In the genomic region with DNA sequence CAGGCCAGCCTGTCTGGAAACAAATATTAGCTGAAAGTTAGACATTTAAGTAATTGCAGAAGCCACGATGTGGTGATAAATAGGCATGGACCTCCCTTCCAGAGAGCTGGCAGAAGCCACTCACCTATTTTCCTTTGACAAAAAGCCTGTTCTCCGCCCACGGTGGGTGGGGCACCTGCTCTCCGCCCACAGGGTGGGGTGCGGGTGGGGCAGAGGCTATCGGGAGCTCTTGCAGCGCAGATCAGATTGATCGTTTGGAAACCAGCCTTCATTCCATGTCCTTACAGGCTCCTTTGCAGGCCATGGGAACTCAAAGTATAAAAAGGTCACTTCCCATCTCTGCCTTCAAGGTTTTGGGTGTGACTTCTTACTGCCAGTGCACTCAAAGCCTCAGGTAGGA, we compare ENCODE assay signal across 11 mouse cellular contexts. TPM values are rescaled to one million over a fixed set of nuclear protein-coding genes. Genes with fewer than 3 reads are reported as not detected.
DNase-seq lines count a peak whose midpoint lies in the region; ATAC-seq and TF ChIP-seq lines count a peak whose summit lies in the region.
"Had no signal": no experiment of that assay in that cellular context is flagged by ENCODE, and none has a peak within 500 bp of the region (broad histone marks: within the 10 kb centered on the region; RNA-seq: fewer than 3 reads in every experiment).

No protein-coding gene starts in this region.

- no peaks in the 10 kb centered on the region for H3K9me3 ChIP-seq in kidney, embryonic 15.5 days (replicated peaks)
- H3K9me3 ChIP-seq in ES-E14 (ENCODE audit: control insufficient read depth, insufficient read depth, low read depth, low read length), result no peaks in the 10 kb centered on the region
- H3K9me3 ChIP-seq in lung, embryonic 15.5 days, result no peaks in the 10 kb centered on the region
- H3K9me3 ChIP-seq: forebrain, embryonic 10.5 days had no signal

- ATAC-seq in kidney, embryonic 15.5 days (replicated peaks; ENCODE audit: low FRiP score), result no peak
- no peak for ATAC-seq in lung, embryonic 15.5 days (ENCODE audit: borderline replicate concordance, extremely low read depth, low FRiP score, low TSS enrichment)
- no peak for ATAC-seq in granulocyte monocyte progenitor cell, adult 5-6 weeks (replicated peaks; ENCODE audit: poor library complexity, severe bottlenecking)

- in situ Hi-C loops in ES-E14 (cut with MboI; ENCODE audit: low sequenced_read_pairs in 2 of 2, unreplicated experiment in 2 of 2), result no loop called here

- H3K4me3 ChIP-seq in kidney, embryonic 15.5 days (replicated peaks), result no peak overlapping the region
- peak overlapping the region in 1 of 2 experiments; percentile 24; a peak in 1 of 4 replicates for H3K4me3 ChIP-seq in ES-E14 (ENCODE audit: insufficient read depth in 1 of 2, low read depth in 1 of 2, low read length in 2 of 2, poor library complexity in 1 of 2, severe bottlenecking in 1 of 2)
- no peak overlapping the region for H3K4me3 ChIP-seq in lung, embryonic 15.5 days
- H3K4me3 ChIP-seq: forebrain, embryonic 10.5 days had no signal

- DNase-seq in kidney, postnatal 10 days, result no peak
- peak; percentile 34 for DNase-seq in ES-E14 (ENCODE audit: low read depth, low spot score)
- peak; percentile 49 for DNase-seq in induced T-regulatory cell, adult 2 months (ENCODE audit: low read depth)
- DNase-seq in left cerebral cortex, adult 9 months (ENCODE audit: low spot score in 2 of 2), result no peak
- DNase-seq in cerebellum, adult 11-12 months, result no peak
- DNase-seq: cerebellum, adult 9-11 months; heart, adult 18-20 months had no signal

- H3K27me3 ChIP-seq in kidney, embryonic 15.5 days, result no peaks in the 10 kb centered on the region
- no peaks in the 10 kb centered on the region for H3K27me3 ChIP-seq in lung, embryonic 15.5 days

- peaks cover 3% of the 10 kb centered on the region; the same call in 1 of the 2 replicates for H3K4me1 ChIP-seq in kidney, embryonic 15.5 days
- peaks cover 0 to 2% of the 10 kb centered on the region in 2 experiments; a peak in 1 of 4 replicates for H3K4me1 ChIP-seq in ES-E14 (ENCODE audit: control insufficient read depth in 2 of 2, insufficient read depth in 2 of 2, low read length in 2 of 2, poor library complexity in 1 of 2)
- no peaks in the 10 kb centered on the region for H3K4me1 ChIP-seq in lung, embryonic 15.5 days

- no peaks in the 10 kb centered on the region for H3K36me3 ChIP-seq in kidney, embryonic 15.5 days
- 0 out of 2 replicates have a peak, but pooled peaks cover 2% of the 10 kb centered on the region for H3K36me3 ChIP-seq in ES-E14 (ENCODE audit: control insufficient read depth, insufficient read depth, low read length, poor library complexity, severe bottlenecking)
- H3K36me3 ChIP-seq in lung, embryonic 15.5 days, result no peaks in the 10 kb centered on the region

- no peak overlapping the region for H3K9ac ChIP-seq in kidney, embryonic 15.5 days
- H3K9ac ChIP-seq in ES-E14 (ENCODE audit: insufficient read depth, low read depth, low read length, poor library complexity, severe bottlenecking), result no peak overlapping the region
- H3K9ac ChIP-seq in lung, embryonic 15.5 days, result no peak overlapping the region

- 0 out of 2 replicates have a peak overlapping the region, but pooled peaks have one; percentile 20 for H3K4me2 ChIP-seq in kidney, embryonic 15.5 days
- H3K4me2 ChIP-seq in lung, embryonic 15.5 days, result peak overlapping the region; percentile 19; the same call in 1 of the 2 replicates

- H3K27ac ChIP-seq in kidney, embryonic 15.5 days, result no peak overlapping the region
- no peak overlapping the region for H3K27ac ChIP-seq in ES-E14 (ENCODE audit: insufficient read depth, low read depth, low read length, poor library complexity, severe bottlenecking)
- H3K27ac ChIP-seq in lung, embryonic 15.5 days, result no peak overlapping the region
- H3K27ac ChIP-seq: forebrain, embryonic 10.5 days had no signal

- 15% methylated on average over 8 of the region's 8 CpGs for WGBS in kidney, embryonic 15.5 days
- WGBS in lung, embryonic 15.5 days, result 18% methylated on average over 8 of the region's 8 CpGs

TF ChIP-seq in ES-E14, 5 proteins besides CTCF, POLR2A, EP300 and RAD21:
- TF ChIP-seq CHD2 (IDR thresholded peaks at IDR 0.05; ENCODE audit: low read depth, low read length) (no peak), MAFK (IDR thresholded peaks at IDR 0.05; ENCODE audit: insufficient read depth, low read depth, low read length) (no peak), ZNF384 (IDR thresholded peaks at IDR 0.05; ENCODE audit: low read depth, low read length) (no peak), ZC3H11A (IDR thresholded peaks at IDR 0.05; ENCODE audit: borderline replicate concordance, low read depth, low read length) (no peak), HCFC1 (IDR thresholded peaks at IDR 0.05; ENCODE audit: borderline replicate concordance, insufficient read depth, low read length) (no peak)

RNA-seq across cellular contexts. Expression of a gene that starts 9.5 kb away (rescaled TPM):
- polyA plus RNA-seq in kidney, embryonic 15.5 days (2015; fragmentation: Nextera tagmentation; extraction: Ambion mirVana), result 171 TPM in 2 replicates
- total RNA-seq in ES-E14 (2012; rRNA removed), result 48.0 and 83.8 TPM in 2 replicates
- polyA plus RNA-seq in lung, embryonic 15.5 days (2015; fragmentation: Nextera tagmentation; extraction: Ambion mirVana), result 104 and 114 TPM in 2 replicates
- total RNA-seq in granulocyte monocyte progenitor cell, adult 5-6 weeks (2014; fragmentation: Nextera tagmentation), result 128 and 160 TPM in 2 replicates
- total RNA-seq in granulocyte monocyte progenitor cell, adult 5-6 weeks (2017), result 61.3 and 84.4 TPM in 2 replicates

RNA-seq across cellular contexts. Expression of a gene that starts 27.3 kb away (rescaled TPM):
- 41.1 and 41.7 TPM in 2 replicates for polyA plus RNA-seq in kidney, embryonic 15.5 days (2015; fragmentation: Nextera tagmentation; extraction: Ambion mirVana)
- total RNA-seq in ES-E14 (2012; rRNA removed), result 94.1 and 99.5 TPM in 2 replicates
- polyA plus RNA-seq in lung, embryonic 15.5 days (2015; fragmentation: Nextera tagmentation; extraction: Ambion mirVana), result 29.0 and 35.8 TPM in 2 replicates
- total RNA-seq in granulocyte monocyte progenitor cell, adult 5-6 weeks (2014; fragmentation: Nextera tagmentation), result 176 TPM in 2 replicates
- total RNA-seq in granulocyte monocyte progenitor cell, adult 5-6 weeks (2017), result 185 and 219 TPM in 2 replicates

Comparison
In these comparisons a context has a peak if more than half of its experiments do, and no peak if none do; other contexts are left out.
1. DNase-seq: peak in ES-E14 (single experiment) and induced T-regulatory cell, adult 2 months (single experiment); none in kidney, postnatal 10 days (single experiment), left cerebral cortex, adult 9 months (0 of 2) and cerebellum, adult 11-12 months (single experiment).